Mouse (Mus musculus): ENCODE results near the gene Yes1.
A peak's percentile ranks its signal among the peaks of the same experiment; 100 is the strongest.
"Not testable (repeated sequence)": the region's sequence is repeated elsewhere in the genome, so short reads cannot be mapped to it uniquely, and the experiment has no call there.

The Yes1 gene

DNA sequence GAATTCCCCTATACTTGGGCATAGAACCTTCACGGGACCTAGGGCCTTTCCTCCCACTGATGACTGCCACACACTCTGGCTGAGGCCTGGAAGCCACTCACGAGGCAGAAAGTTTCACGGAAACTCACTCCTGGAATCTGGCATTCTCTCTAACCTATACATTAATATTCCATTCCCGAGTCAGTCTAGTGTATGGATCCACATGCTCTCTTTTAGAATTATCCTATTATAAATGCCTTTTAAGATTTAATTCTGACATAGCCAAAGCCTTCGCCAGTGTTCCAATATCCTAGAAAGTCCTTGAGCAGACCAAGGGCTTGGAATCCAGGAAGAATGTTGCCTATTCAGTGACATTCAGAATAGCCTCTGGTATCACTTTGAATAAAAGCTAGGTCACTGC is 100.5 kb downstream of the Yes1 start:
- no peak for DNase-seq

- no peak for DNase-seq
Observed at GRCm38 (mm10) chr5:32712221-32713041, 101.5 kb downstream of the Yes1 start.

- peak; percentile 34 for DNase-seq
Observed at GRCm38 (mm10) chr5:32713042-32713702, 102.2 kb downstream of the Yes1 start.

DNA sequence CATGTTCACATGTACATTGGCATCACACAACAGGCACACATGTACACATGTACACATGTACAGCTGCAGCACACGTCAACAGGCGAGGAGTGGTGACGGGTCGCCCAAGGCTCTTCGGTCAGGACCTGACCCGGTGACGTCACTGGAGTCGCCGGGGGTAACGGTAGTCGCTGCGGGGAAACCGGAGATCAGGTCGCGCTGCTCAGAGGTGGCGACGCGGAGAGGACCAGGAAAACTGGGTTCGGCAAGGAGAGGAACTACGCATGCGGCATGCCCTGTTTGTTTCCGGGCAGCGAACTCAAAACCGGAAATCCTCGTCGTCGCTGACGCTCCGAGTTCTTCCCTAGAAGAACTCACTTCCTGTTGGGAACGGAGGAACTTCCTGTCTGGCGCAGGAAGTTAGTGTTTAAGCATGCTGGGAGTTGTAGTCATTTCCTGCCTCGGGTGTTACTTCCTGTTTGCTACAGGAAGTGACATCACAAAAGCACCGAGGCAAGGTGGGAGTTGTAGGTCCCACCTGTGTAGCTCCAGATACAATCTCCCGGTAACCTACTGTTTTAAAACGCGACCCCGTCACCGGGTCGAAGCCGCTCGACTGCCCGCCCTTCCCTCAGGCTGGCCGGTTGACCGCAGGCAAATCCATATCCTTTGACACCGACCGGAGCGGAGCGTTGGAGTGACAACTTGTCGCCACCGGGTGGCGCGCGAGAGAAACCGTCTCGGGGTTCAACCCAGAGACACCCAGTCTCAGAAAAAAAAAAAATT is 102.9 kb downstream of the Yes1 start:
- peak; percentile 96 for DNase-seq

GRCm38 (mm10) chr5:32717726-32718125 is 106.8 kb downstream of the Yes1 start:
- DNase-seq = no peak

- DNase-seq = no peak
Observed at GRCm38 (mm10) chr5:32718916-32719315, 107.9 kb downstream of the Yes1 start.

GRCm38 (mm10) chr5:32720416-32720815 is 109.4 kb downstream of the Yes1 start:
- no peak for DNase-seq

- DNase-seq = no peak
Observed at GRCm38 (mm10) chr5:32721316-32721715, 110.3 kb downstream of the Yes1 start.

GRCm38 (mm10) chr5:32722263-32722662 is 111.3 kb downstream of the Yes1 start:
- DNase-seq = no peak

- not testable (repeated sequence) for DNase-seq
Observed at GRCm38 (mm10) chr5:32722711-32723110, 111.7 kb downstream of the Yes1 start.

DNA sequence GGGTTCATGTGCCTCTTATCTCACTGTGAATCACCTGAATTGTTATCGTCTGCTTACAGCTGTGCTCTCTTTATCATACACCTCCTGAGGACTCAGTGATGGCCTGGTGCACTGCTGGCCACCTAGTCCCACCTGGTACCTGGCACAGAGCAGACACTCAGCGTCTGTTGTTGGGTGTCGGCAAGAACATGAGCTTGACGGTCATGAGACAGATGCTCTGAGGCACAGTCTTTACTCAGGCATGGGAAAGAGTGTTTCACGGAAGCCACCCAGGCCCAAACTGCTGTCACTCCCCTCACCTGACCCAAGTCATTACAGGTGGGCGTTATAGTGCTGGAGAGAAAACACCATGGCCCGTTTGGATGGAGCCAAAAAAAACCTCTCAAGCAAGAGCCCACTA is 113.0 kb downstream of the Yes1 start:
- no peak for DNase-seq

GRCm38 (mm10) chr5:32725397-32725796 is 114.4 kb downstream of the Yes1 start:
- DNase-seq = not testable (repeated sequence)

DNA sequence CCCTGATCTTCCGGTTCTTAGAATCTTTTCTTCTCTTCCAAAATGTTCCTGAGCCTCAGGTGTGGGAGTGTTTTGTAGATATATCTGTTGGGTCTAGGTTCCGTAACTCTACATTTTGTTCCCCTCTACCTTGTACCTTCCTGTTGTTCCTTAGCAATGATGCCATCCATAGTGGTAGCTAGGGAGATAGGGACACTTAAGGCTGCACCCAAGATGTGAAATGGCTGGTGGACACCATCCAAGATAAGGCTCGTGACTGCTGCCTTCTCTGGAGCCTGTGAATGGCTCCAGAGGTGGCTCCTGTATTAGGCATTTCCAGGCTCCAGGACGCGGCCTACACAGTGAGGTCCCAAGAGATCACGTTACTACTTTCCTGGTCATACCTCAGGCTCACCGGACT is 117.3 kb downstream of the Yes1 start:
- no peak for DNase-seq

GRCm38 (mm10) chr5:32728851-32729250 is 117.9 kb downstream of the Yes1 start:
- no peak for DNase-seq

GRCm38 (mm10) chr5:32733892-32734291 is 122.9 kb downstream of the Yes1 start:
- not testable (repeated sequence) for DNase-seq

- no peak for DNase-seq
Observed at GRCm38 (mm10) chr5:32735779-32736178, 124.8 kb downstream of the Yes1 start.

Measured in embryo, embryonic 11 days (tissue).